18 mouse cellular contexts compared by ENCODE assay signal in genomic region chr4:143348678-143349077, GRCm38 (mm10). TPM values are rescaled to one million over a fixed set of nuclear protein-coding genes. Genes with fewer than 3 reads are reported as not detected.
DNase-seq lines count a peak whose midpoint lies in the region; ATAC-seq and TF ChIP-seq lines count a peak whose summit lies in the region.
"Had no signal": no experiment of that assay in that cellular context is flagged by ENCODE, and none has a peak within 500 bp of the region (broad histone marks: within the 10 kb centered on the region; RNA-seq: fewer than 3 reads in every experiment).

No protein-coding gene starts in this region.

- TF ChIP-seq CTCF in cerebellum, adult 2 months (IDR thresholded peaks at IDR 0.05; ENCODE audit: borderline replicate concordance, insufficient read depth, low read depth, low read length) = no peak
- TF ChIP-seq CTCF in heart, postnatal 0 days (IDR thresholded peaks at IDR 0.05; ENCODE audit: low read depth) = no peak

- no peak overlapping the region for H3K9ac ChIP-seq in heart, postnatal 0 days (replicated peaks; ENCODE audit: low read depth, low read length)
- H3K9ac ChIP-seq in limb, embryonic 14.5 days (ENCODE audit: low read depth, low read length, severe bottlenecking) = no peak overlapping the region
- H3K9ac ChIP-seq: forebrain, postnatal 0 days; liver, embryonic 12.5 days had no signal

- DNase-seq in cerebellum, adult 2 months = peak; percentile 28 to 57
- no peak for DNase-seq in heart, postnatal 0 days (ENCODE audit: low spot score)
- DNase-seq in heart, postnatal 14 days = no peak
- DNase-seq in cerebellum, postnatal 25 days = peak; percentile 17 to 41
- peak; percentile 37 for DNase-seq in limb, embryonic 14.5 days (ENCODE audit: low spot score)
- DNase-seq in lung, postnatal 4 days = no peak
- no peak for DNase-seq in embryo, embryonic 11 days
- DNase-seq: adrenal gland, adult 2 months; kidney, adult 9 months had no signal

- WGBS in cerebellum, adult 2 months = 26% methylated on average over 5 of the region's 5 CpGs
- WGBS in heart, postnatal 0 days = 15% methylated on average over 5 of the region's 5 CpGs
- 19% methylated on average over 5 of the region's 5 CpGs for WGBS in limb, embryonic 14.5 days

- H3K4me3 ChIP-seq in cerebellum, adult 2 months (replicated peaks; ENCODE audit: insufficient read depth, low read depth, low read length) = no peak overlapping the region
- H3K4me3 ChIP-seq in heart, postnatal 0 days (ENCODE audit: low read depth, low read length) = no peak overlapping the region
- no peak overlapping the region for H3K4me3 ChIP-seq in limb, embryonic 14.5 days (replicated peaks; ENCODE audit: low read length)
- H3K4me3 ChIP-seq: left cerebral cortex, adult 2 months; liver, embryonic 12.5 days had no signal

- H3K36me3 ChIP-seq in heart, postnatal 0 days (replicated peaks; ENCODE audit: control insufficient read depth, insufficient read depth, low read length) = no peaks in the 10 kb centered on the region
- no peaks in the 10 kb centered on the region for H3K36me3 ChIP-seq in limb, embryonic 14.5 days (ENCODE audit: control insufficient read depth, insufficient read depth, low read length)
- H3K36me3 ChIP-seq: liver, embryonic 12.5 days had no signal

- H3K9me3 ChIP-seq in heart, postnatal 0 days (replicated peaks; ENCODE audit: control insufficient read depth, low read length) = no peaks in the 10 kb centered on the region
- H3K9me3 ChIP-seq in limb, embryonic 14.5 days (ENCODE audit: control insufficient read depth, low read length) = no peaks in the 10 kb centered on the region
- H3K9me3 ChIP-seq: liver, embryonic 12.5 days had no signal

- intact Hi-C loops in heart, postnatal 14 days (cut with DNase I) = no loop called here

- H3K27ac ChIP-seq in cerebellum, adult 2 months (ENCODE audit: insufficient read depth, low read length) = no peak overlapping the region
- no peak overlapping the region for H3K27ac ChIP-seq in heart, postnatal 0 days (ENCODE audit: low read depth)
- no peak overlapping the region for H3K27ac ChIP-seq in limb, embryonic 14.5 days (replicated peaks; ENCODE audit: low read depth, low read length)
- H3K27ac ChIP-seq: left cerebral cortex, adult 2 months; liver, embryonic 12.5 days had no signal

- TF ChIP-seq POLR2A in cerebellum, adult 2 months (IDR thresholded peaks at IDR 0.05; ENCODE audit: borderline replicate concordance, insufficient read depth, low read length) = no peak
- no peak for TF ChIP-seq POLR2A in limb, embryonic 14.5 days (IDR thresholded peaks at IDR 0.05; ENCODE audit: borderline replicate concordance, extremely low read depth, insufficient read depth, insufficient read length)

- no peak for TF ChIP-seq EP300 in heart, postnatal 0 days (IDR thresholded peaks at IDR 0.05; ENCODE audit: low read depth)

- 0 out of 2 replicates have a peak overlapping the region, but pooled peaks have one; percentile 89 for H3K4me2 ChIP-seq in heart, postnatal 0 days (ENCODE audit: low read depth, low read length)
- H3K4me2 ChIP-seq in limb, embryonic 14.5 days (replicated peaks; ENCODE audit: low read depth, low read length, severe bottlenecking) = no peak overlapping the region

- H3K27me3 ChIP-seq in cerebellum, adult 2 months (ENCODE audit: control insufficient read depth, insufficient read depth, low read length) = no peaks in the 10 kb centered on the region
- peaks cover 46% of the 10 kb centered on the region for H3K27me3 ChIP-seq in heart, postnatal 0 days (ENCODE audit: control insufficient read depth, insufficient read depth, low read length)
- peaks cover 35% of the 10 kb centered on the region for H3K27me3 ChIP-seq in limb, embryonic 14.5 days (ENCODE audit: control insufficient read depth, insufficient read depth, low read length)

- peaks cover 5% of the 10 kb centered on the region for H3K4me1 ChIP-seq in cerebellum, adult 2 months (ENCODE audit: control insufficient read depth, insufficient read depth, low read length)
- no peaks in the 10 kb centered on the region for H3K4me1 ChIP-seq in heart, postnatal 0 days (ENCODE audit: control insufficient read depth, insufficient read depth)
- H3K4me1 ChIP-seq in limb, embryonic 14.5 days (ENCODE audit: control insufficient read depth, insufficient read depth, low read length) = peaks cover 11% of the 10 kb centered on the region
- H3K4me1 ChIP-seq: liver, embryonic 12.5 days had no signal

- ATAC-seq in cerebellum, adult (ENCODE audit: insufficient number of reproducible peaks, low FRiP score, low TSS enrichment) = no peak
- no peak for ATAC-seq in heart, postnatal 0 days (ENCODE audit: insufficient read depth, low read depth)
- peak; percentile 79 for ATAC-seq in limb, embryonic 14.5 days (ENCODE audit: low FRiP score, low read depth)
- ATAC-seq: forebrain, postnatal 0 days; liver, embryonic 12.5 days had no signal

RNA-seq across cellular contexts. Expression of gene Lrrc38, which starts 0.9 kb away (rescaled TPM):
- 7.6 and 7.7 TPM in 2 replicates for polyA plus RNA-seq in cerebellum, adult 2 months (2012; rRNA removed)
- not detected in 2 replicates for total RNA-seq in heart, postnatal 0 days (2014; rRNA removed; ENCODE audit: low replicate concordance)
- polyA plus RNA-seq in heart, postnatal 0 days (2015; fragmentation: Nextera tagmentation; extraction: Ambion mirVana) = 0.23 and 0.32 TPM in 2 replicates
- total RNA-seq in heart, postnatal 14 days (2021) = under 1 TPM; 0.12 to 0.24 TPM
- 1.8 and 2.4 TPM in 2 replicates for polyA plus RNA-seq in limb, embryonic 14.5 days (2012; rRNA removed)
- polyA plus RNA-seq in limb, embryonic 14.5 days (2014; fragmentation: Nextera tagmentation; extraction: Ambion mirVana) = 1.2 and 1.5 TPM in 2 replicates
- total RNA-seq: heart, adult 18-20 months; megakaryocyte-erythroid progenitor cell, adult 5-6 weeks; monocyte, adult 5-6 weeks had no signal
- polyA plus RNA-seq: liver, embryonic 12.5 days; thymus, postnatal 0 days had no signal

RNA-seq across cellular contexts. Expression of gene Pramel1, which starts 45.5 kb away (rescaled TPM):
- polyA plus RNA-seq in cerebellum, adult 2 months (2012; rRNA removed) = 0.03 and 0.07 TPM in 2 replicates
- total RNA-seq in heart, postnatal 0 days (2014; rRNA removed; ENCODE audit: low replicate concordance) = not detected in 2 replicates
- polyA plus RNA-seq in heart, postnatal 0 days (2015; fragmentation: Nextera tagmentation; extraction: Ambion mirVana) = not detected in 2 replicates
- total RNA-seq in heart, postnatal 14 days (2021) = not detected
- 0.03 TPM in 1 of 2 replicates, not detected in the other for polyA plus RNA-seq in limb, embryonic 14.5 days (2012; rRNA removed)
- polyA plus RNA-seq in limb, embryonic 14.5 days (2014; fragmentation: Nextera tagmentation; extraction: Ambion mirVana) = not detected in 2 replicates
- total RNA-seq: adrenal gland, adult 2 months; forebrain, postnatal 0 days; heart, adult 18-20 months; left cerebral cortex, adult 2 months; megakaryocyte-erythroid progenitor cell, adult 5-6 weeks; monocyte, adult 5-6 weeks had no signal
- polyA plus RNA-seq: adrenal gland, adult 2 months; forebrain, postnatal 0 days; liver, embryonic 12.5 days; lung, embryonic 16.5 days; thymus, postnatal 0 days had no signal

RNA-seq across cellular contexts. Expression of gene Pdpn, which starts 49.3 kb away (rescaled TPM):
- polyA plus RNA-seq in cerebellum, adult 2 months (2012; rRNA removed) = 7.7 and 8.4 TPM in 2 replicates
- 6.8 and 12.4 TPM in 2 replicates for total RNA-seq in heart, postnatal 0 days (2014; rRNA removed; ENCODE audit: low replicate concordance)
- polyA plus RNA-seq in heart, postnatal 0 days (2015; fragmentation: Nextera tagmentation; extraction: Ambion mirVana) = 13.6 and 14.9 TPM in 2 replicates
- total RNA-seq in heart, postnatal 14 days (2021) = 10 to 100 TPM in 1 of 2 experiments, 1 to 10 TPM in 1; 8.8 to 10.5 TPM
- polyA plus RNA-seq in limb, embryonic 14.5 days (2012; rRNA removed) = 24.2 and 34.3 TPM in 2 replicates
- 77.4 and 80.3 TPM in 2 replicates for polyA plus RNA-seq in limb, embryonic 14.5 days (2014; fragmentation: Nextera tagmentation; extraction: Ambion mirVana)
- total RNA-seq: megakaryocyte-erythroid progenitor cell, adult 5-6 weeks; monocyte, adult 5-6 weeks had no signal

Comparison
In these comparisons a context has a peak if more than half of its experiments do, and no peak if none do; other contexts are left out.
1. DNase-seq: peak in cerebellum, adult 2 months (2 of 2), cerebellum, postnatal 25 days (2 of 2) and limb, embryonic 14.5 days (single experiment); none in heart, postnatal 0 days (single experiment), heart, postnatal 14 days (0 of 2), lung, postnatal 4 days (0 of 2) and embryo, embryonic 11 days (single experiment).